Mouse (Mus musculus) olfactory bulb, adult 2 months (tissue): ENCODE measurements around the gene Brsk1.

ENCODE experiments used
- CTCF ChIP-seq: fragments of 200-500 bp; IDR thresholded peaks from 2 replicates; pipeline ENCODE4 v1.5.1; 2012; ENCODE audit warnings: low read depth, mild to moderate bottlenecking, low read length, moderate library complexity; ENCODE audit not compliant: insufficient read depth
- POLR2A ChIP-seq: fragments of 200-500 bp; IDR thresholded peaks from 2 replicates; pipeline ENCODE4 v1.6.1; 2012; ENCODE audit warnings: mild to moderate bottlenecking, low read depth, low read length, moderate library complexity; ENCODE audit not compliant: insufficient read depth

- no peak for TF ChIP-seq CTCF
- no peak for TF ChIP-seq POLR2A
Observed at GRCm38 (mm10) chr7:4731090-4731489, 40.7 kb downstream of the Brsk1 start.
